Mouse (Mus musculus) granulocyte monocyte progenitor cell, adult 5-6 weeks (primary cell): Measurements from ENCODE around the gene Galm. TPM values are rescaled to one million over a fixed set of nuclear protein-coding genes. Genes with fewer than 3 reads are reported as not detected.
"Not testable (repeated sequence)": the region's sequence is repeated elsewhere in the genome, so short reads cannot be mapped to it uniquely, and the experiment has no call there.

Experiments used
- ATAC-seq: replicated peaks from 2 replicates; pipeline ENCODE4 v1.8.0; 2016; ENCODE audit warnings: mild to moderate bottlenecking, moderate TSS enrichment, inconsistent platforms; ENCODE audit not compliant: poor library complexity, severe bottlenecking
- total RNA-seq, 2 experiments: library from RNA; stranded (forward) in 1 of 2; stranded (reverse) in 1 of 2; fragments of 200-712, 200-1000 nt in 1 of 2; fragments of >200 nt in 1 of 2; fragmentation: Nextera tagmentation in 1 of 2; gene quantifications; 2 replicates each; pipeline ENCODE4 v1.2.3; 2014 to 2017

The Galm gene
- total RNA-seq, 2 experiments from 2014 or later, result 4.0 to 12.2 TPM

GRCm38 (mm10) chr17:80156905-80157304, 29.6 kb downstream of the Galm start:
- no peak for ATAC-seq

- ATAC-seq, result no peak
Measured at GRCm38 (mm10) chr17:80157489-80157888, 30.2 kb downstream of the Galm start.

- no peak for ATAC-seq
Measured at GRCm38 (mm10) chr17:80160454-80160853, 33.2 kb downstream of the Galm start.

- no peak for ATAC-seq
Measured at GRCm38 (mm10) chr17:80163991-80164390, 36.7 kb downstream of the Galm start.

- ATAC-seq, result no peak
Measured at GRCm38 (mm10) chr17:80165741-80166140, 38.5 kb downstream of the Galm start.

- no peak for ATAC-seq
Measured at GRCm38 (mm10) chr17:80166346-80166745, 39.1 kb downstream of the Galm start.

- ATAC-seq, result no peak
Measured at GRCm38 (mm10) chr17:80167436-80167835, 40.2 kb downstream of the Galm start.

- ATAC-seq, result no peak
Measured at GRCm38 (mm10) chr17:80167851-80168251, 40.6 kb downstream of the Galm start.

- ATAC-seq, result no peak
Measured at GRCm38 (mm10) chr17:80168425-80169182, 41.3 kb downstream of the Galm start.

GRCm38 (mm10) chr17:80169792-80170191, 42.5 kb downstream of the Galm start:
- ATAC-seq, result no peak

GRCm38 (mm10) chr17:80170951-80171350, 43.7 kb downstream of the Galm start:
- no peak for ATAC-seq

GRCm38 (mm10) chr17:80171948-80172347, 44.7 kb downstream of the Galm start:
- ATAC-seq, result no peak

- peak; percentile 93 for ATAC-seq
Measured at GRCm38 (mm10) chr17:80172761-80173160, 45.5 kb downstream of the Galm start.

- no peak for ATAC-seq
Measured at GRCm38 (mm10) chr17:80173708-80174107, 46.4 kb downstream of the Galm start.

GRCm38 (mm10) chr17:80174146-80174545, 46.9 kb downstream of the Galm start:
- no peak for ATAC-seq

GRCm38 (mm10) chr17:80174699-80175385, 47.6 kb downstream of the Galm start:
- peak; percentile 31 for ATAC-seq

GRCm38 (mm10) chr17:80175386-80175739, 48.1 kb downstream of the Galm start:
- ATAC-seq, result no peak

- ATAC-seq, result no peak
Measured at GRCm38 (mm10) chr17:80175966-80176365, 48.7 kb downstream of the Galm start.

- ATAC-seq, result not testable (repeated sequence)
Measured at GRCm38 (mm10) chr17:80178846-80179245, 51.6 kb downstream of the Galm start.

GRCm38 (mm10) chr17:80179959-80180358, 52.7 kb downstream of the Galm start:
- ATAC-seq, result peak; percentile 93

- no peak for ATAC-seq
Measured at GRCm38 (mm10) chr17:80180468-80180867, 53.2 kb downstream of the Galm start.

GRCm38 (mm10) chr17:80183615-80184014, 56.3 kb downstream of the Galm start:
- ATAC-seq, result peak; percentile 77
